Mouse (Mus musculus) left cerebral cortex, postnatal 25 days (tissue): ENCODE data around the gene Vps50. TPM values are rescaled to one million over a fixed set of nuclear protein-coding genes. Genes with fewer than 3 reads are reported as not detected.

Source experiments
- DNase-seq, 2 experiments: peaks; one replicate each; pipeline ENCODE4 v3.0.0; 2022; ENCODE audit warnings: low spot score in 2 of 2, mixed read lengths in 1 of 2
- intact Hi-C: fragments of 180-260 bp; cut with DNase I; formaldehyde crosslinking; loops from one replicate; pipeline ENCODE4 v1.15.1; 2025
- total RNA-seq, 2 experiments: library from RNA; stranded (reverse); gene quantifications; 2 replicates each; pipeline ENCODE4 v1.2.3; 2021

The Vps50 gene
- total RNA-seq, 2 experiments from 2014 or later, result 55.4 to 58.3 TPM

- intact Hi-C loops, result no loop called here
- no peak for DNase-seq
Measured at GRCm38 (mm10) chr6:3594246-3594645, 96.1 kb downstream of the Vps50 start.

- peak in 1 of 2 experiments; percentile 11 for DNase-seq
- intact Hi-C loops, result no loop called here
Measured at GRCm38 (mm10) chr6:3612827-3613226, 114.6 kb downstream of the Vps50 start.

GRCm38 (mm10) chr6:3620428-3621387, 122.5 kb downstream of the Vps50 start:
- intact Hi-C loops, result loop anchor here (5.0 to 10.0 kb wide), 3 partner anchors 924 to 1774 kb away; no protein-coding TSS in a partner anchor
- peak; percentile 42 to 62 for DNase-seq

Other genes starting within 250 kb of the Vps50 start
- 1 to 10 TPM; 3.4 to 4.3 TPM for gene Samd9l, start 98.8 kb upstream of the Vps50 start, total RNA-seq
- under 1 TPM; 0.21 to 0.87 TPM for gene Hepacam2, start 84 bp upstream of the Vps50 start, total RNA-seq